Mouse (Mus musculus): ENCODE measurements around the gene Garnl3. TPM values are rescaled to one million over a fixed set of nuclear protein-coding genes. Genes with fewer than 3 reads are reported as not detected.

Gene Garnl3
- total RNA-seq, 4 experiments from 2014 or later = 90.0 to 133 (median 114) TPM

DNA sequence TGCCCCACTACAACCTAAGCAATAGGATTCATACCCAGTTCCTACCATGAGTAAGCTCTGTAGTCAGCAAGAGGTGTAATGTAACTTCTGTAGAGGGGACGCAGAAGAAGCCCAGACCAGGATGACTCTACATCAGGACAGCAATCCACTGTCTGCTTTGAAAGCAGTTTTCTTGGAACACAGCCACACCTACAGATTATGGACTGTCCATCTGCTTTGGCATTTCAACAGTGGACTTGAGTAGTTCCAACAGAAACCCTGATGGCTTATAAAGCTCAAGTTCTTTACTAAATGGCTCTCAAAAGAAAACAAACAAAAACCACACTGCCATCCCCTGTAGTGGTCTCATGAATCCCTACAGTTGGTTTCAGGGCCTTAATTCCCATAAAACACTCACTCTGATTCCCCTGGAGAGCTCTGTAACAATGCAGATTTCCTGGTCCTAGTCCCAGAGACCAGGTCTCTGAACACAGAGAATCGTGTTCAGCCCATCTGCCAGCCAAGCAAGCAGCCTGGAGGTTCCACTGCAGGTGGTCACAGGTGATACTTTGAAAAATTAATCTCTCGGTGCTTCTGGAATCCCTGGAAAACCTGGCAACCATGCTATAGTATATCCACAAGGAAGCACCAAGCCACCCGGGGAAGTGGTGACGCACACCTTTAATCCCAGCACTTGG is 42.0 kb downstream of the Garnl3 start:
- no peak for DNase-seq (ENCODE audit: low spot score in 2 of 2)

DNA sequence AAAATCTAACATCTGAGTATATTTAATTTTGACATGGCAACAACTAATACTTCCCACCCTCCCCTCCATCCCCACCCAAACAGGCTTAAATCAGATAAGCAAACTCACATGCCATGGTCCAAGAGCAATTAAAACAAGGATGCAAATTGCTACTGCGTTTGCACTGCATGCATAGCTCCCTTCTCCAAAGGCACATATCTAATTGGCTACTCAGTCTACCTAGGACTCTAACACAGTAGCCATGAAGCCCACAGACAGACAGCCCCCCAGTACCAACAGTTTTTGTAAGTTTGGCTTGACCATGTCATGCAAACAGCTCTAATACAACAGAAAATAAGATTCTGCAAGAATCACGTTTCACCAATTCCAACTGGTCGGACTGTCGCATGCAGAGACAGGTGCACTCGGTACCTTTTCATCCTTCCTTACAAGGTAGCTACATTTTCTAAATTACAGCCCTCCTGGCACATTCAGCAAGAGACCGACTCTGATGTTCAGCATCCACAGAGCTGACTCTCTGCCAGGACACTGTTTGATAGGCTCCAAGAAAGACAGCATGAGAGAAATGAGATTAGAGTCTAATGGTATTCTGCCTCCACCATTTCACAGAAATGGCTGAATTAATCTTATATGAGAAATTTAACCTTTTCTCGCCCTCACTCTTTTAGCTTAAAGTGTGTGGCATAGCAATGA is 44.6 kb downstream of the Garnl3 start:
- no peak for DNase-seq (ENCODE audit: low spot score in 2 of 2)

- no peak for DNase-seq (ENCODE audit: low spot score in 2 of 2)
These were observed 45.3 kb downstream of the Garnl3 start for GRCm38 (mm10) chr2:33086016-33086596.

DNA sequence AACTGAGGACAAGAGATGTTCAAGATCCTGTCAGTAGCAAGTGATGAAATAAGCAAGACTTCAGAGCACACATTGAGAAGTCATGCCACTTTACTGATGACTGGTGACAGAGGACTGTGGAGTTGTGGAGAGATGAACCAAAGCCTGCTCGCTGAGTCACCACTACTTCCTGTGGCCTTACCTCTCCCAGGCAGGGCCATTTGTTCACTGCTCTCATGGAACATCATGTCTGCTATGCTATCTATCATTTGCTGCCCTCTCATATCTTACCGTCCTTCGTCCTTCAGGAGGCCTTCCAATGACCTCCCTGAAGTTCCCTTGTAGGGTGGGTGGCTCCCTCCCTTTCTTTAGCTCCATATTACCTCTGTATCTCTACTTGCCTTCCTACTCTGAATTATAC is 47.2 kb downstream of the Garnl3 start:
- DNase-seq (ENCODE audit: low spot score in 2 of 2) = no peak

- DNase-seq (ENCODE audit: low spot score in 2 of 2) = no peak
These were observed 51.3 kb downstream of the Garnl3 start for GRCm38 (mm10) chr2:33080166-33080565.

DNA sequence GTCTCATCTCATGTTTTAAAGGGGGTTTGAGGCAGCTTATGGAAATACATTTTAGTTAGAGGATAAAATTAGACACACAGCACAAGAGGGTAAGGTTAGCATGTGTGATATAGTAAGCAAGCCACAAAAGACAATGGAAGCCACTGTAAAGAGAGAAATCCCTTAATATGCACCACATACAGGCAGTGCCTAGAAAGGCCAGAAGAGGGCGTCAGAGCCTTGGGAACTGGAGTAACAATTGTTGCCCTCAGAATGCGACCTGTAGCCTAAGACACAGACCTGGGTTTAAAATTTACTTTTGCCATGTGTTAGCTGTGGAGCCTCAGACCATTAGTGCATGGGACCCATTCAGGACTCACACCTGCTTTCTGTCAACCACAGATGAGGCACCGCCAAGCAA is 54.2 kb downstream of the Garnl3 start:
- no peak for DNase-seq (ENCODE audit: low spot score in 2 of 2)

DNA sequence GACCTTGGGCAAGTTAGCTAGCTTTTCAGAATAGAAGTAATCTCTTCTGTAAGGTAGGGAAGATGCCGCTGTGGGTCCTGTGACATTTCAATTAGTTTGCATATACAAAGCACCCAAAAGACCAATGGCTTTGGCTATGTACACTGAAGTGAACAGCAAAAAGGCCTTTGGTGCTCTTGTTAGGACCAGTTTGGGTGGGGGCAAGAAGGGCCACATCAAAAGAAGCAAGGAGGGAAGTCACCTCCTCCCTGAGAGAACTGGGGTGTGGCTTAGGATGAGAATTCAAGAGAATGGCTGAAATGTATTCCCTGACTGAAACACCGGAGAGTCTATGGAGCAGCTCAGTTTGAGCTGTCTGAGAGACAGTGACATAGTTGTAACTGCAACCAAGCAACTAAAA is 56.5 kb downstream of the Garnl3 start:
- DNase-seq (ENCODE audit: low spot score in 2 of 2) = no peak

- no peak for DNase-seq (ENCODE audit: low spot score in 2 of 2)
These were observed 57.3 kb downstream of the Garnl3 start for GRCm38 (mm10) chr2:33074188-33074587.

GRCm38 (mm10) chr2:33072333-33072732 is 59.1 kb downstream of the Garnl3 start:
- DNase-seq (ENCODE audit: low spot score in 2 of 2) = no peak

- DNase-seq (ENCODE audit: low spot score in 2 of 2) = no peak
These were observed 65.8 kb downstream of the Garnl3 start for GRCm38 (mm10) chr2:33065610-33066009.

GRCm38 (mm10) chr2:33062744-33063143 is 68.7 kb downstream of the Garnl3 start:
- no peak for DNase-seq (ENCODE audit: low spot score in 2 of 2)

DNA sequence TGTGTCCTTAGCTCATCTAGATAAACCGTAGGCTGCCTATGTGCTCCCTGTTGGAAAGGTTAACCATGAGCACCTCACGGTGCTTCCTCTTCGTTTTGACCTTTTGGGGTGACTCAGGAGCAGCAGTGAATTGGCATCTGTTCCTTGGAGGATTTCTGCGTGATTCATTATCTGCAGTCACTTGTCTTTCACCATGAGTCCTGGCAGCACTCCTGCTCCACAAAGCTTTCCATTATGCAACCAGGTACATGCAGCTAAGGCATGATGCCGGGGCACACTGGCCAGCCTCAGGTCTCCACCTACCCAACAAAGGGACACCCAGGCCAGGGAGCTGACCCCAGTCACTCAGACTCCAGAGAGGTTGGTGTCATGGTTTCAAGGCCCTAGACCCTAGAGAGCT is 72.5 kb downstream of the Garnl3 start:
- DNase-seq (ENCODE audit: low spot score in 2 of 2) = peak in 1 of 2 experiments; percentile 56

DNA sequence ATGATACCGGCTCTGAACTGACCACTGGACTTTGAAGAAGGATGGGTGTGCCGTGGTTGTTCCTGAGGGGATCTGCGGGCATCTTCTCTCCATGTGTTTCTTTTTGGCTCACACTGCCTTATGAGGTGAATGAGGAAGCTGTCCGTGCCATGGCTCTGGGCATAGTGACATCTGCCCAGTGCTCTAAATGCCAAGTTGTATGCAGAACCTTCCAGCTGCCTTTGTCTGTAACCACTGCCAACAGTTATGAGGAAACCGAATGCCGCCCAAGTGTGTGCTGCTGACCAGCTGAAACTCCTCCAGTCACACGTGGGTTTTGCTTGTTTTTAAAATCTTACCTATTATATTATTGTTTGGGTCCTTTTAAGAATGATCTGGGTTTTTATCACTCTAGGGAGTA is 73.9 kb downstream of the Garnl3 start:
- no peak for DNase-seq (ENCODE audit: low spot score in 2 of 2)

DNA sequence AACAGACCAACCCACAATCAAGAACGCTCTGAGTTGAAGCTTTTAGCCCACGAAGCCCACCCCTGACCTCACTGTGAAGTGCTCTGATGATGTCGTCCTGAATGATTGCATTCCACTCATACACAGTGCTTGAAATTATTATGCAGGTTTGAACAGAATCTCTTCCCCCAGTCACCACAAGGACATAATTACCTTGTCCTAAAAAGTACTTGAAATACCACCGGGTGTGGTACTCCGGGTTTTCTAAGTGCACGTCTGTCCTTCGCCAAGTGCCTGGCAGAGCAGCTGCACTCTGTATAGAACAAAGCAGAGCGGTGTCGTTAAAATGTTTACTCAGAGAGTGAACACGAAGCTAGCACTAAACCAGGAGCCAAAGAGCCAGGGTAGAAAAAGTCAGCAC is 77.5 kb downstream of the Garnl3 start:
- DNase-seq (ENCODE audit: low spot score in 2 of 2) = no peak

GRCm38 (mm10) chr2:33047360-33047759 is 84.1 kb downstream of the Garnl3 start:
- no peak for DNase-seq (ENCODE audit: low spot score in 2 of 2)

GRCm38 (mm10) chr2:33046919-33047318 is 84.5 kb downstream of the Garnl3 start:
- DNase-seq (ENCODE audit: low spot score in 2 of 2) = no peak

DNA sequence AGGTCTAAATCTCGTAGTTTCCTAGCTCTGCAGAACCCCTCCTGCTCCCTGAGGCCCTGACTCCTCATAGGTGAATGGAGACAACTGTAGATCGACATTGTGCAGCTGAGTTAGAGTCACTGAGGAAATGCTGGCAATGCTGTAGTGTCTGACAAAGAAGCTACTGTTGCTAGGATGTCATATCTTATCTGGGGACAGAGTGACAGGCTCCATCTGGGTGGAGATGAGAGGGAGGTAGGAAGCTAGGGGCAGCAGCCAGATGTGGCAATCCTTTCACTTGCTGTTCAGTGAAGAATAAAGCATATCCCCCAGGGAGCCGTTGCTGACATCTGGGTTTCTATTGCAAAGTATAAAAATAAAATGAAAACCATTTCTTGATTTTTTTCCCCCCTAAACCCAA is 85.6 kb downstream of the Garnl3 start:
- DNase-seq (ENCODE audit: low spot score in 2 of 2) = no peak

GRCm38 (mm10) chr2:33042781-33043180 is 88.7 kb downstream of the Garnl3 start:
- DNase-seq (ENCODE audit: low spot score in 2 of 2) = no peak

- DNase-seq (ENCODE audit: low spot score in 2 of 2) = no peak
These were observed 89.9 kb downstream of the Garnl3 start for GRCm38 (mm10) chr2:33041571-33041970.

- peak; percentile 52 to 79 for DNase-seq (ENCODE audit: low spot score in 2 of 2)
These were observed 94.0 kb downstream of the Garnl3 start for GRCm38 (mm10) chr2:33037429-33037828.

DNA sequence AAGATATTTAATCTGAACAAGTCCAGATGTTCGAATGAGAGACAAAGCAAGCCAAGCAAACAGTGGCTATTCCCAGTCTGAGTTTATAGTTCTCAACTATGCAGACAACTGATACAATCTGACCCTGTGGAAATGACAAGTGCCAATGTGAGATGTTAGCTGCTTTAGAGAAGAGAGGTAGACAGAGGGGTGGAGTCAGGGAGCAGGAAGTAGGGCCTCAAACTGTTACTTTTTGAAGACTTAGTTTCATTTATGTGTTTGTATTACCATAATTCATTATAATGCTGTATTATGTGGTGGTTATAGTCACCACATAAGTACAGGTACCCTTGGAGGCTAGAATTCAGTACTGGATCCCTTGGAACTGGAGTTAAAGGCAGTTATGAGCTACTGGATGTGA is 96.2 kb downstream of the Garnl3 start:
- DNase-seq (ENCODE audit: low spot score in 2 of 2) = no peak

GRCm38 (mm10) chr2:33033281-33033680 is 98.2 kb downstream of the Garnl3 start:
- DNase-seq (ENCODE audit: low spot score in 2 of 2) = peak; percentile 67 to 80

Measured in left cerebral cortex, adult 8-10 months (tissue).